Mouse (Mus musculus) C2C12 (cell line): ENCODE measurements around the gene Ezr. TPM values are rescaled to one million over a fixed set of nuclear protein-coding genes. Genes with fewer than 3 reads are reported as not detected.

Source experiments
- H3K27me3 ChIP-seq: one replicate; pipeline ENCODE4 v1.6.1; 2011; ENCODE audit not compliant: control insufficient read depth, insufficient read depth, insufficient read length
- H3K36me3 ChIP-seq: one replicate; pipeline ENCODE4 v1.6.1; 2011; ENCODE audit not compliant: control insufficient read depth, insufficient read depth
- H3K4me3 ChIP-seq: one replicate; pipeline ENCODE4 v1.5.1; 2011; ENCODE audit warnings: mild to moderate bottlenecking, control low read depth; ENCODE audit not compliant: poor library complexity, insufficient read depth, severe bottlenecking
- H3K79me2 ChIP-seq: one replicate; pipeline ENCODE4 v1.6.1; 2011; ENCODE audit not compliant: control insufficient read depth, insufficient read depth
- H3K79me3 ChIP-seq: one replicate; pipeline ENCODE4 v1.6.1; 2011; ENCODE audit warnings: low read depth, control low read depth
- H3ac ChIP-seq: one replicate; pipeline ENCODE3; 2011; ENCODE audit warnings: low read depth; ENCODE audit not compliant: control insufficient read depth, insufficient read length
- CEBPB ChIP-seq: IDR thresholded peaks from one replicate; pipeline ENCODE4 v1.6.1; 2011; ENCODE audit warnings: low read depth, mild to moderate bottlenecking, control low read depth, moderate library complexity
- CTCF ChIP-seq: IDR thresholded peaks from one replicate; pipeline ENCODE4 v1.5.1; 2011; ENCODE audit not compliant: control insufficient read depth, insufficient read depth, insufficient read length
- FOSL1 ChIP-seq: IDR thresholded peaks from one replicate; pipeline ENCODE4 v1.8.0; 2011; ENCODE audit warnings: mild to moderate bottlenecking, low read length; ENCODE audit not compliant: poor library complexity, insufficient read depth, severe bottlenecking
- MAX ChIP-seq: IDR thresholded peaks from one replicate; pipeline ENCODE4 v1.6.1; 2011; ENCODE audit warnings: mild to moderate bottlenecking, control low read depth
- MYOD1 ChIP-seq: IDR thresholded peaks from one replicate; pipeline ENCODE4 v1.6.1; 2011; ENCODE audit warnings: low read depth; ENCODE audit not compliant: control insufficient read depth, insufficient read length
- MYOG ChIP-seq: IDR thresholded peaks from one replicate; pipeline ENCODE4 v1.6.1; 2011; ENCODE audit not compliant: control insufficient read depth, insufficient read length; ENCODE audit errors: extremely low read depth
- USF1 ChIP-seq: IDR thresholded peaks from one replicate; pipeline ENCODE4 v1.6.1; 2011; ENCODE audit warnings: low read depth, mild to moderate bottlenecking, control low read depth, moderate library complexity
- polyA plus RNA-seq: library from polyadenylated mRNA; unstranded; fragments of >200 nt; fragmentation: generic; extraction: Trizol; gene quantifications from one replicate; pipeline ENCODE4 v1.2.1, GENCODE M21; 2012; ENCODE audit warnings: missing spikeins

The Ezr gene
- polyA plus RNA-seq, 1 experiment, result 78.7 TPM

DNA sequence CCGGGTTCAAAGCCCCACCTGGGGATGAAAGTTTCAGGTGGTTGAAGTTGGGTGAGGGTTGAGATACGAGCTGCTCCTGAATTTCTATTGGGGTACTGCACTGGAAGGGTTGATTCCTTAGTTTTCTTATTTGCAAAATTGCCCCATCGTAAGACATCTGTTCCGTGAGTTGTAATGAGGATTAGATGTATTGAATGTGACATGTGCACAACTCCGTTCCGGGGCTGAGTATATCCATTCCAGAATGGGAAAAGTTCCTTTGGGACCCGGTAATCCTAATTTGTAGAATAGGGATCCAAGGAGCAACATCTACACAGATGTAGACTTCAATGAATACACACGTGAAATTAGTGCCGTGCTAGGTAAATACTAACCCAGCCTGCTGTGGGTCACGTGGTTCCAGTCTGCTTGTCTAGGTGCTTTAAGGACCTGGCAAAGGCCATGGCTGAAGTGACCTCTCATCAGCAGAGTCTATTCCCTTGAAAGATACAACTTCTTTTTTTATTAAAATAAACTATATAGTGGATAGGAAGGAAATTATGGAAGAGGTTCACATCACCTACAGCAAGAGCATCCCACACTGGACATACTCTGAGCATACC is 1.3 kb upstream of the Ezr start:
- Histone ChIP-seq H3K79me2 (peaks cover 38% of the 10 kb centered on the region), H3K36me3 (peaks cover 4% of the 10 kb centered on the region), H3ac (no peak overlapping the region), H3K27me3 (no peaks in the 10 kb centered on the region), H3K79me3 (peaks cover 34% of the 10 kb centered on the region), H3K4me3 (peak overlapping the region; percentile 94)
- TF ChIP-seq MYOD1, result no peak
- TF ChIP-seq MAX, result no peak

- H3K79me2 ChIP-seq, result peaks cover 45% of the 10 kb centered on the region
- peak; percentile 15 for TF ChIP-seq USF1
- TF ChIP-seq MYOD1, result no peak
- no peak for TF ChIP-seq FOSL1
- TF ChIP-seq CTCF, result no peak
- peak; percentile 22 for TF ChIP-seq MAX
- TF ChIP-seq CEBPB, result no peak
- TF ChIP-seq MYOG, result no peak
- peak overlapping the region; percentile 94 for H3K4me3 ChIP-seq
- peak overlapping the region; percentile 97 for H3ac ChIP-seq
- H3K36me3 ChIP-seq, result peaks cover 4% of the 10 kb centered on the region
- H3K27me3 ChIP-seq, result no peaks in the 10 kb centered on the region
- peaks cover 40% of the 10 kb centered on the region for H3K79me3 ChIP-seq
These were observed 550 bp upstream of the Ezr start for GRCm38 (mm10) chr17:6783006-6783661.

DNA sequence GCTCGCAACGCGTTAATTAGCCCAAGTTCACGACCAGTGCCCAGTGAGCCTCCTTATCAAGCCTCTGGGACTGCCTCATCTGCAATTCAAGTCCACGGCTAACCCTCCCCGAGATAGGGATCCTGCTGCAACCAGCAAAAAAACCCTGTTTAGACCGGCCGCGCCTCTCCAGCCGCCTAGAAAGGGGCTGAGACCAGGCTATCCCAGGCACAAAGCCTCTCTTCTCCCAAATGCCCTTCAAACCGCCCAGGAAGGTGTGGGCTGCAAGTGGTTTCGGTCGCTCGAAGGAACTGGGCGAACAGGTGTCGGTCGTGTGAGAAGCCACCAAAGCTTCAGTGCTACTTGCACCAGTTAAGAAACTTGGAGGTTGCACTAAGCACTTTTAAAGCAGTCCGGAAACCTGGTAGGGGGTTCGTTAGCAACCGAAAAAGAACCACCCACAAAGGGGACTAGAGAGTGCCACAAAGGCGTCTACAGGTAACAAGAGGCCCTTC is 504 bp downstream of the Ezr start:
- Histone ChIP-seq H3K27me3 (no peaks in the 10 kb centered on the region), H3ac (peak overlapping the region; percentile 94), H3K4me3 (peak overlapping the region; percentile 94), H3K79me2 (peaks cover 56% of the 10 kb centered on the region), H3K79me3 (peaks cover 51% of the 10 kb centered on the region), H3K36me3 (peaks cover 4% of the 10 kb centered on the region)
- no peak for TF ChIP-seq FOSL1
- no peak for TF ChIP-seq MAX
- TF ChIP-seq MYOD1, result peak; percentile 20
- no peak for TF ChIP-seq MYOG
- TF ChIP-seq USF1, result no peak
- no peak for TF ChIP-seq CTCF
- no peak for TF ChIP-seq CEBPB

DNA sequence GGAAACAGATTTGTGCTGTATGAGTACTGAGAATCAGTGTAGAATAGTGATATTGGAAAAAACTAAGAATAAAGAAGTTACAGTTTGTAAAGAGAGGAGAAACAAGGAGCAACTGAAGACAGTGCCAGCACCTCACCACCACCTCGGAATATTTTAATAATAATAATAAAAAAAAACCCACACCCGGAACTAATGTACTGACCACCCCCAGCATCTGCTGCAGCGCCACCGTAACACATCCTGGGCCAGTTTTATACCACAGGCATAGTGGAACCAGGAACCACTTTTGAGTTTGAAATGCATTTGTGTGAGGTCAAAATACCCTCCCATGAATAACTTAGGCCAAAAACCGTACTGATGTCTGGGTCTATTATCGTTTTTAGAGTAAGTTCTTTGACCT is 1.3 kb downstream of the Ezr start:
- H3K4me3 ChIP-seq, result peak overlapping the region; percentile 94
- TF ChIP-seq MYOD1 (no peak), MAX (no peak), CEBPB (no peak), FOSL1 (no peak), USF1 (no peak), MYOG (no peak), CTCF (no peak)
- H3K27me3 ChIP-seq, result no peaks in the 10 kb centered on the region
- peaks cover 59% of the 10 kb centered on the region for H3K79me3 ChIP-seq
- H3ac ChIP-seq, result peak overlapping the region; percentile 60
- peaks cover 6% of the 10 kb centered on the region for H3K36me3 ChIP-seq
- peaks cover 64% of the 10 kb centered on the region for H3K79me2 ChIP-seq

GRCm38 (mm10) chr17:6780521-6781115 is 2.0 kb downstream of the Ezr start:
- H3K79me3 ChIP-seq, result peaks cover 65% of the 10 kb centered on the region
- H3K79me2 ChIP-seq, result peaks cover 70% of the 10 kb centered on the region
- no peaks in the 10 kb centered on the region for H3K27me3 ChIP-seq
- TF ChIP-seq MYOD1, result no peak
- no peak for TF ChIP-seq FOSL1
- TF ChIP-seq CTCF, result no peak
- H3K36me3 ChIP-seq, result peaks cover 6% of the 10 kb centered on the region
- peak overlapping the region; percentile 16 for H3K4me3 ChIP-seq
- no peak overlapping the region for H3ac ChIP-seq

- peaks cover 80% of the 10 kb centered on the region for H3K79me2 ChIP-seq
- peaks cover 10% of the 10 kb centered on the region for H3K36me3 ChIP-seq
- peak overlapping the region; percentile 38 for H3ac ChIP-seq
- peaks cover 74% of the 10 kb centered on the region for H3K79me3 ChIP-seq
- H3K27me3 ChIP-seq, result no peaks in the 10 kb centered on the region
- TF ChIP-seq CEBPB (peak; percentile 66), MAX (no peak)
- peak overlapping the region; percentile 16 for H3K4me3 ChIP-seq
These were observed 3.0 kb downstream of the Ezr start for GRCm38 (mm10) chr17:6779632-6780031.
